Mouse (Mus musculus): ENCODE measurements around the gene Klk13. TPM values are rescaled to one million over a fixed set of nuclear protein-coding genes. Genes with fewer than 3 reads are reported as not detected.
"Not testable (repeated sequence)": the region's sequence is repeated elsewhere in the genome, so short reads cannot be mapped to it uniquely, and the experiment has no call there.

The Klk13 gene
- polyA plus RNA-seq, 1 experiment from 2014 or later, result 0.16 TPM

GRCm38 (mm10) chr7:43678517-43678916 is 33.9 kb upstream of the Klk13 start:
- Histone ChIP-seq H3K4me2 (ENCODE audit: low read length) (no peak overlapping the region), H3K4me3 (ENCODE audit: low read length) (no peak overlapping the region), H3K27me3 (replicated peaks; ENCODE audit: control insufficient read depth, insufficient read depth, low read length) (no peaks in the 10 kb centered on the region), H3K27ac (ENCODE audit: low read depth, low read length) (no peak overlapping the region), H3K9me3 (ENCODE audit: control insufficient read depth, low read length) (peaks cover 6% of the 10 kb centered on the region), H3K9ac (ENCODE audit: low read depth, low read length) (no peak overlapping the region), H3K36me3 (ENCODE audit: control insufficient read depth, insufficient read depth, low read length) (peaks cover 34% of the 10 kb centered on the region), H3K4me1 (ENCODE audit: control insufficient read depth, insufficient read depth, low read depth, low read length) (no peaks in the 10 kb centered on the region)
- no peak for ATAC-seq

- no peaks in the 10 kb centered on the region for H3K27me3 ChIP-seq (replicated peaks; ENCODE audit: control insufficient read depth, insufficient read depth, low read length)
- H3K36me3 ChIP-seq (ENCODE audit: control insufficient read depth, insufficient read depth, low read length), result peaks cover 24% of the 10 kb centered on the region
- H3K9ac ChIP-seq (ENCODE audit: low read depth, low read length), result no peak overlapping the region
- WGBS, result 14% methylated on average over 5 of the region's 5 CpGs
- peaks cover 3% of the 10 kb centered on the region for H3K9me3 ChIP-seq (ENCODE audit: control insufficient read depth, low read length)
- peak; percentile 71 for ATAC-seq
- no peak overlapping the region for H3K4me2 ChIP-seq (ENCODE audit: low read length)
- no peak overlapping the region for H3K4me3 ChIP-seq (ENCODE audit: low read length)
- no peak overlapping the region for H3K27ac ChIP-seq (ENCODE audit: low read depth, low read length)
- H3K4me1 ChIP-seq (ENCODE audit: control insufficient read depth, insufficient read depth, low read depth, low read length), result no peaks in the 10 kb centered on the region
Measured at GRCm38 (mm10) chr7:43680960-43681359, 31.4 kb upstream of the Klk13 start.

- H3K36me3 ChIP-seq (ENCODE audit: control insufficient read depth, insufficient read depth, low read length); ATAC-seq; H3K27ac ChIP-seq (ENCODE audit: low read depth, low read length); H3K4me2 ChIP-seq (ENCODE audit: low read length); H3K4me3 ChIP-seq (ENCODE audit: low read length); H3K4me1 ChIP-seq (ENCODE audit: control insufficient read depth, insufficient read depth, low read depth, low read length); H3K27me3 ChIP-seq (replicated peaks; ENCODE audit: control insufficient read depth, insufficient read depth, low read length); H3K9ac ChIP-seq (ENCODE audit: low read depth, low read length); H3K9me3 ChIP-seq (ENCODE audit: control insufficient read depth, low read length): not testable (repeated sequence)
- 27% methylated on average over 1 of the region's 1 CpGs for WGBS
Measured at GRCm38 (mm10) chr7:43682511-43682910, 29.9 kb upstream of the Klk13 start.

GRCm38 (mm10) chr7:43685088-43685487 is 27.3 kb upstream of the Klk13 start:
- H3K9me3 ChIP-seq (ENCODE audit: control insufficient read depth, low read length), result no peaks in the 10 kb centered on the region
- no peak overlapping the region for H3K4me3 ChIP-seq (ENCODE audit: low read length)
- H3K4me2 ChIP-seq (ENCODE audit: low read length), result no peak overlapping the region
- no peak overlapping the region for H3K9ac ChIP-seq (ENCODE audit: low read depth, low read length)
- no peaks in the 10 kb centered on the region for H3K27me3 ChIP-seq (replicated peaks; ENCODE audit: control insufficient read depth, insufficient read depth, low read length)
- 77% methylated on average over 7 of the region's 7 CpGs for WGBS
- ATAC-seq, result no peak
- no peak overlapping the region for H3K27ac ChIP-seq (ENCODE audit: low read depth, low read length)
- no peaks in the 10 kb centered on the region for H3K4me1 ChIP-seq (ENCODE audit: control insufficient read depth, insufficient read depth, low read depth, low read length)
- no peaks in the 10 kb centered on the region for H3K36me3 ChIP-seq (ENCODE audit: control insufficient read depth, insufficient read depth, low read length)

- Histone ChIP-seq H3K36me3 (ENCODE audit: control insufficient read depth, insufficient read depth, low read length) (no peaks in the 10 kb centered on the region), H3K4me1 (ENCODE audit: control insufficient read depth, insufficient read depth, low read depth, low read length) (no peaks in the 10 kb centered on the region), H3K4me3 (ENCODE audit: low read length) (no peak within 1 kb of the TSS), H3K9me3 (ENCODE audit: control insufficient read depth, low read length) (no peaks in the 10 kb centered on the region), H3K4me2 (ENCODE audit: low read length) (no peak within 1 kb of the TSS), H3K9ac (ENCODE audit: low read depth, low read length) (no peak within 1 kb of the TSS), H3K27ac (ENCODE audit: low read depth, low read length) (no peak within 1 kb of the TSS), H3K27me3 (replicated peaks; ENCODE audit: control insufficient read depth, insufficient read depth, low read length) (no peaks in the 10 kb centered on the region)
- no peak for ATAC-seq
Measured at GRCm38 (mm10) chr7:43690118-43690517, 22.2 kb upstream of the Klk13 start, which contains the start of gene Klk14. Gene Klk14, plus strand, starts transcription at chr7:43690418.

- Histone ChIP-seq H3K9ac (ENCODE audit: low read depth, low read length) (no peak overlapping the region), H3K4me3 (ENCODE audit: low read length) (no peak overlapping the region), H3K27ac (ENCODE audit: low read depth, low read length) (no peak overlapping the region), H3K4me2 (ENCODE audit: low read length) (no peak overlapping the region), H3K27me3 (replicated peaks; ENCODE audit: control insufficient read depth, insufficient read depth, low read length) (0 out of 2 replicates have a peak, but pooled peaks cover 2% of the 10 kb centered on the region), H3K9me3 (ENCODE audit: control insufficient read depth, low read length) (no peaks in the 10 kb centered on the region), H3K36me3 (ENCODE audit: control insufficient read depth, insufficient read depth, low read length) (no peaks in the 10 kb centered on the region), H3K4me1 (ENCODE audit: control insufficient read depth, insufficient read depth, low read depth, low read length) (no peaks in the 10 kb centered on the region)
- ATAC-seq, result no peak
- WGBS, result 91% methylated on average over 3 of the region's 3 CpGs
Measured at GRCm38 (mm10) chr7:43710031-43710430, 2.3 kb upstream of the Klk13 start.

- H3K27me3 ChIP-seq (replicated peaks; ENCODE audit: control insufficient read depth, insufficient read depth, low read length), result 0 out of 2 replicates have a peak, but pooled peaks cover 2% of the 10 kb centered on the region
- no peak overlapping the region for H3K9ac ChIP-seq (ENCODE audit: low read depth, low read length)
- no peaks in the 10 kb centered on the region for H3K9me3 ChIP-seq (ENCODE audit: control insufficient read depth, low read length)
- H3K4me2 ChIP-seq (ENCODE audit: low read length), result no peak overlapping the region
- no peak overlapping the region for H3K27ac ChIP-seq (ENCODE audit: low read depth, low read length)
- ATAC-seq, result no peak
- 6% methylated on average over 9 of the region's 9 CpGs for WGBS
- H3K4me3 ChIP-seq (ENCODE audit: low read length), result no peak overlapping the region
- no peaks in the 10 kb centered on the region for H3K36me3 ChIP-seq (ENCODE audit: control insufficient read depth, insufficient read depth, low read length)
- no peaks in the 10 kb centered on the region for H3K4me1 ChIP-seq (ENCODE audit: control insufficient read depth, insufficient read depth, low read depth, low read length)
Measured at GRCm38 (mm10) chr7:43712917-43713316, 550 bp downstream of the Klk13 start.

- H3K9ac ChIP-seq (ENCODE audit: low read depth, low read length), result no peak overlapping the region
- 6% methylated on average over 19 of the region's 19 CpGs for WGBS
- 0 out of 2 replicates have a peak overlapping the region, but pooled peaks have one; percentile 5 for H3K4me2 ChIP-seq (ENCODE audit: low read length)
- H3K4me3 ChIP-seq (ENCODE audit: low read length), result no peak overlapping the region
- no peaks in the 10 kb centered on the region for H3K4me1 ChIP-seq (ENCODE audit: control insufficient read depth, insufficient read depth, low read depth, low read length)
- ATAC-seq, result no peak
- H3K27ac ChIP-seq (ENCODE audit: low read depth, low read length), result no peak overlapping the region
- H3K9me3 ChIP-seq (ENCODE audit: control insufficient read depth, low read length), result no peaks in the 10 kb centered on the region
- H3K27me3 ChIP-seq (replicated peaks; ENCODE audit: control insufficient read depth, insufficient read depth, low read length), result 0 out of 2 replicates have a peak, but pooled peaks cover 2% of the 10 kb centered on the region
- H3K36me3 ChIP-seq (ENCODE audit: control insufficient read depth, insufficient read depth, low read length), result no peaks in the 10 kb centered on the region
Measured at GRCm38 (mm10) chr7:43713741-43714351, 1.5 kb downstream of the Klk13 start.

GRCm38 (mm10) chr7:43747788-43748187 is 35.4 kb downstream of the Klk13 start:
- WGBS, result 28% methylated on average over 1 of the region's 1 CpGs
- ATAC-seq, result no peak
- no peak overlapping the region for H3K9ac ChIP-seq (ENCODE audit: low read depth, low read length)
- no peak overlapping the region for H3K27ac ChIP-seq (ENCODE audit: low read depth, low read length)
- no peak overlapping the region for H3K4me3 ChIP-seq (ENCODE audit: low read length)
- no peaks in the 10 kb centered on the region for H3K36me3 ChIP-seq (ENCODE audit: control insufficient read depth, insufficient read depth, low read length)
- no peaks in the 10 kb centered on the region for H3K27me3 ChIP-seq (replicated peaks; ENCODE audit: control insufficient read depth, insufficient read depth, low read length)
- no peaks in the 10 kb centered on the region for H3K9me3 ChIP-seq (ENCODE audit: control insufficient read depth, low read length)
- no peaks in the 10 kb centered on the region for H3K4me1 ChIP-seq (ENCODE audit: control insufficient read depth, insufficient read depth, low read depth, low read length)
- no peak overlapping the region for H3K4me2 ChIP-seq (ENCODE audit: low read length)

Data from hindbrain, embryonic 16.5 days (tissue).